ENCODE assay signal across 9 mouse cellular contexts in genomic region chr1:134638522-134638921, GRCm38 (mm10). TPM values are rescaled to one million over a fixed set of nuclear protein-coding genes. Genes with fewer than 3 reads are reported as not detected.
DNase-seq lines count a peak whose midpoint lies in the region; ATAC-seq lines count a peak whose summit lies in the region.
"Had no signal": no experiment of that assay in that cellular context is flagged by ENCODE, and none has a peak within 500 bp of the region (broad histone marks: within the 10 kb centered on the region; RNA-seq: fewer than 3 reads in every experiment).

No protein-coding gene starts in this region.

- WGBS in forebrain, embryonic 11.5 days, result 37% methylated on average over 7 of the region's 7 CpGs
- 29% methylated on average over 7 of the region's 7 CpGs for WGBS in forebrain, embryonic 13.5 days
- 38% methylated on average over 7 of the region's 7 CpGs for WGBS in midbrain, embryonic 10.5 days
- WGBS in midbrain, embryonic 13.5 days, result 32% methylated on average over 7 of the region's 7 CpGs

- no peak for ATAC-seq in forebrain, embryonic 11.5 days (replicated peaks; ENCODE audit: low FRiP score)
- no peak for ATAC-seq in forebrain, embryonic 13.5 days
- ATAC-seq in midbrain, embryonic 13.5 days, result no peak

- H3K27me3 ChIP-seq in forebrain, embryonic 11.5 days (ENCODE audit: control insufficient read depth, insufficient read depth, low read length), result peaks cover 5% of the 10 kb centered on the region; the same call in 1 of the 2 replicates
- H3K27me3 ChIP-seq in forebrain, embryonic 13.5 days, result peaks cover 18% of the 10 kb centered on the region
- H3K27me3 ChIP-seq in midbrain, embryonic 10.5 days (ENCODE audit: low read depth, poor library complexity, severe bottlenecking), result peaks cover 21% of the 10 kb centered on the region
- H3K27me3 ChIP-seq in midbrain, embryonic 13.5 days, result peaks cover 6% of the 10 kb centered on the region

- H3K27ac ChIP-seq in forebrain, embryonic 11.5 days (ENCODE audit: low read depth, low read length), result no peak overlapping the region
- no peak overlapping the region for H3K27ac ChIP-seq in forebrain, embryonic 13.5 days
- no peak overlapping the region for H3K27ac ChIP-seq in midbrain, embryonic 10.5 days (replicated peaks)
- no peak overlapping the region for H3K27ac ChIP-seq in midbrain, embryonic 13.5 days
- H3K27ac ChIP-seq: macrophage had no signal

- H3K9ac ChIP-seq in forebrain, embryonic 11.5 days (ENCODE audit: low read length), result no peak overlapping the region
- no peak overlapping the region for H3K9ac ChIP-seq in forebrain, embryonic 13.5 days
- no peak overlapping the region for H3K9ac ChIP-seq in midbrain, embryonic 13.5 days (replicated peaks)

- H3K4me1 ChIP-seq in forebrain, embryonic 11.5 days (replicated peaks; ENCODE audit: control insufficient read depth, insufficient read depth, low read length), result no peaks in the 10 kb centered on the region
- H3K4me1 ChIP-seq in forebrain, embryonic 13.5 days, result no peaks in the 10 kb centered on the region
- H3K4me1 ChIP-seq in midbrain, embryonic 10.5 days, result peaks cover 24% of the 10 kb centered on the region
- peaks cover 10% of the 10 kb centered on the region; the same call in 1 of the 2 replicates for H3K4me1 ChIP-seq in midbrain, embryonic 13.5 days (replicated peaks)

- H3K36me3 ChIP-seq in forebrain, embryonic 11.5 days (ENCODE audit: control insufficient read depth, insufficient read depth, low read length), result no peaks in the 10 kb centered on the region
- H3K36me3 ChIP-seq in forebrain, embryonic 13.5 days (ENCODE audit: poor library complexity, severe bottlenecking), result peaks cover 18% of the 10 kb centered on the region
- H3K36me3 ChIP-seq in midbrain, embryonic 10.5 days, result peaks cover 16% of the 10 kb centered on the region
- H3K36me3 ChIP-seq in midbrain, embryonic 13.5 days, result peaks cover 12% of the 10 kb centered on the region

- peak; percentile 71 for DNase-seq in forebrain, embryonic 11.5 days (ENCODE audit: low spot score)
- DNase-seq in midbrain, embryonic 10.5 days (ENCODE audit: low spot score), result peak; percentile 35
- peak; percentile 76 for DNase-seq in cerebellum, adult 9-10 months
- peak; percentile 37 for DNase-seq in kidney, adult 9 months
- peak; percentile 36 for DNase-seq in lung, postnatal 25 days (ENCODE audit: low spot score)
- DNase-seq in spleen, postnatal 4 days (ENCODE audit: low spot score in 2 of 2), result no peak

- no peak overlapping the region for H3K4me2 ChIP-seq in forebrain, embryonic 11.5 days (ENCODE audit: low read depth, low read length, severe bottlenecking)
- no peak overlapping the region for H3K4me2 ChIP-seq in forebrain, embryonic 13.5 days
- H3K4me2 ChIP-seq in midbrain, embryonic 13.5 days (replicated peaks), result no peak overlapping the region

- H3K4me3 ChIP-seq in forebrain, embryonic 11.5 days (ENCODE audit: low read depth, low read length), result no peak overlapping the region
- no peak overlapping the region for H3K4me3 ChIP-seq in forebrain, embryonic 13.5 days
- H3K4me3 ChIP-seq in midbrain, embryonic 10.5 days, result no peak overlapping the region
- H3K4me3 ChIP-seq in midbrain, embryonic 13.5 days (replicated peaks), result no peak overlapping the region

- H3K9me3 ChIP-seq in forebrain, embryonic 11.5 days (ENCODE audit: control insufficient read depth, low read length), result no peaks in the 10 kb centered on the region
- no peaks in the 10 kb centered on the region for H3K9me3 ChIP-seq in forebrain, embryonic 13.5 days (replicated peaks)
- H3K9me3 ChIP-seq in midbrain, embryonic 10.5 days (replicated peaks), result no peaks in the 10 kb centered on the region
- no peaks in the 10 kb centered on the region for H3K9me3 ChIP-seq in midbrain, embryonic 13.5 days

RNA-seq across cellular contexts. Expression of gene Syt2, which starts 8.0 kb away (rescaled TPM):
- polyA plus RNA-seq in forebrain, embryonic 11.5 days (2014; fragmentation: Nextera tagmentation; extraction: Ambion mirVana), result 0.84 and 0.95 TPM in 2 replicates
- 1.1 TPM in 2 replicates for polyA plus RNA-seq in forebrain, embryonic 13.5 days (2015; fragmentation: Nextera tagmentation; extraction: Ambion mirVana)
- polyA plus RNA-seq in midbrain, embryonic 10.5 days (2016; fragmentation: Nextera tagmentation; extraction: Ambion mirVana), result 2.7 TPM in 2 replicates
- 2.3 and 2.4 TPM in 2 replicates for polyA plus RNA-seq in midbrain, embryonic 13.5 days (2015; fragmentation: Nextera tagmentation; extraction: Ambion mirVana)
- polyA plus RNA-seq: macrophage had no signal

Comparison
In these comparisons a context has a peak if more than half of its experiments do, and no peak if none do; other contexts are left out.
1. DNase-seq: peak in forebrain, embryonic 11.5 days (single experiment), midbrain, embryonic 10.5 days (single experiment), cerebellum, adult 9-10 months (single experiment), kidney, adult 9 months (single experiment) and lung, postnatal 25 days (single experiment); none in spleen, postnatal 4 days (0 of 2).